Mouse (Mus musculus) thymus, adult 2 months (tissue): ENCODE measurements at regions not wholly inside any gene's neighbourhood (a gene's known extent, or its start where the extent isn't known, plus 50 kb on each side); places are given as distances from the start of the nearest gene placed in this dataset.

Experiments
- CTCF ChIP-seq: fragments of 200-500 bp; IDR thresholded peaks from 2 replicates; pipeline ENCODE4 v1.5.1; 2012; ENCODE audit warnings: mild to moderate bottlenecking, control low read depth, low read length, moderate library complexity, borderline replicate concordance; ENCODE audit not compliant: control insufficient read depth, poor library complexity, insufficient read depth; ENCODE audit errors: extremely low read depth
- POLR2A ChIP-seq: fragments of 200-500 bp; IDR thresholded peaks from 2 replicates; pipeline ENCODE4 v1.6.1; 2012; ENCODE audit warnings: mild to moderate bottlenecking, low read length, control low read depth, moderate library complexity; ENCODE audit not compliant: control insufficient read depth, poor library complexity, insufficient read depth; ENCODE audit errors: extremely low read depth

GRCm38 (mm10) chr3:21644086-21644485 lies 432.4 kb upstream of the Tbl1xr1 start:
- TF ChIP-seq POLR2A: no peak
- TF ChIP-seq CTCF: no peak
